8 mouse cellular contexts compared by ENCODE assay signal in the genomic region with DNA sequence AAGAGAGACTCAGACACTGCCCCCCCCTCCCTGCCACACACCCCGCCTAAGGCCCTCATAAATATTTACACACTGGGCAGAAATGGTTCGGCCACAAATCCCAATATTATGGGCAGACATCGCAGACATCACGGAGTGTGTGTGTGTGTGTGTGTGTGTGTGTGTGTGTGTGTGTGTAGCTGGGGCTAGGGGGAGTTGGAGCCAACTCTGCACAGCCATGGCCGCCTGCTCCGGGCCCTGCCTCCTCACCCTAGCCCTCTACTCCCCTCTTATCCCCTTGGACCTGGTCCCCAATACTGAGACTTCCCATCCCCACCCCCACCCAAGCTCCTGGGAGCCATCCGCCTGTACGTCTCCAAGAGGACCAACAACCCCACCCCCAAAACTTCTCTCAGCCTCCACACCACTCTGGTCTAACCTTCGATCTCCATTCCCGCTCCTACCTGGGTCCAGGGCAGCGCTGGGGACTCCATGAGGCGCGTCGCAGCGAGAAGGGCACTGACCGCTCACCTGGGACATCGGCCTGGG. TPM values are rescaled to one million over a fixed set of nuclear protein-coding genes. Genes with fewer than 3 reads are reported as not detected.
A peak's percentile ranks its signal among the peaks of the same experiment; 100 is the strongest.
DNase-seq lines count a peak whose midpoint lies in the region; ATAC-seq and TF ChIP-seq lines count a peak whose summit lies in the region.

No protein-coding gene starts in this region.

- ATAC-seq in megakaryocyte, adult 5-6 weeks (ENCODE audit: poor library complexity, severe bottlenecking), result no peak
- peak; percentile 48 for ATAC-seq in forebrain, embryonic 13.5 days
- peak; percentile 50; the same call in 1 of the 2 replicates for ATAC-seq in limb, embryonic 15.5 days (ENCODE audit: insufficient number of reproducible peaks, low FRiP score, low TSS enrichment, low read depth)
- no peak for ATAC-seq in granulocyte monocyte progenitor cell, adult 5-6 weeks (replicated peaks; ENCODE audit: poor library complexity, severe bottlenecking)

- H3K9ac ChIP-seq in forebrain, embryonic 13.5 days, result peak overlapping the region; percentile 69
- H3K9ac ChIP-seq in limb, embryonic 15.5 days, result peak overlapping the region; percentile 73

- no peak for TF ChIP-seq POLR2A in small intestine, adult 2 months (IDR thresholded peaks at IDR 0.05; ENCODE audit: low read depth, low read length)

- H3K4me1 ChIP-seq in megakaryocyte, embryonic 14.5 days, result peaks cover 46% of the 10 kb centered on the region
- H3K4me1 ChIP-seq in forebrain, embryonic 13.5 days, result peaks cover 38% of the 10 kb centered on the region
- H3K4me1 ChIP-seq in limb, embryonic 15.5 days, result peaks cover 49% of the 10 kb centered on the region
- peaks cover 7% of the 10 kb centered on the region for H3K4me1 ChIP-seq in small intestine, adult 2 months (ENCODE audit: control insufficient read depth, insufficient read depth, insufficient read length, low read length)

- peak overlapping the region; percentile 88 for H3K4me3 ChIP-seq in megakaryocyte, embryonic 14.5 days (replicated peaks)
- H3K4me3 ChIP-seq in forebrain, embryonic 13.5 days, result peak overlapping the region; percentile 58
- peak overlapping the region; percentile 88 for H3K4me3 ChIP-seq in limb, embryonic 15.5 days
- peak overlapping the region; percentile 67 for H3K4me3 ChIP-seq in small intestine, adult 2 months (ENCODE audit: low read depth, low read length)

- H3K36me3 ChIP-seq in megakaryocyte, embryonic 14.5 days (replicated peaks; ENCODE audit: low read length), result no peaks in the 10 kb centered on the region
- no peaks in the 10 kb centered on the region for H3K36me3 ChIP-seq in forebrain, embryonic 13.5 days (ENCODE audit: poor library complexity, severe bottlenecking)
- H3K36me3 ChIP-seq in limb, embryonic 15.5 days, result peaks cover 22% of the 10 kb centered on the region
- H3K36me3 ChIP-seq in small intestine, adult 2 months (ENCODE audit: control insufficient read depth, insufficient read depth, low read length), result no peaks in the 10 kb centered on the region

- no peak for TF ChIP-seq CTCF in small intestine, adult 2 months (IDR thresholded peaks at IDR 0.05; ENCODE audit: extremely low read depth, insufficient read length, insufficient replicate concordance, low read depth, low read length)

- peaks cover 88% of the 10 kb centered on the region for H3K27me3 ChIP-seq in megakaryocyte, embryonic 14.5 days (replicated peaks)
- peaks cover 68% of the 10 kb centered on the region for H3K27me3 ChIP-seq in forebrain, embryonic 13.5 days
- 0 out of 2 replicates have a peak, but pooled peaks cover 6% of the 10 kb centered on the region for H3K27me3 ChIP-seq in limb, embryonic 15.5 days
- peaks cover 25% of the 10 kb centered on the region for H3K27me3 ChIP-seq in small intestine, adult 2 months (ENCODE audit: control insufficient read depth, insufficient read depth, low read length)

- no peak overlapping the region for H3K27ac ChIP-seq in forebrain, embryonic 13.5 days
- H3K27ac ChIP-seq in limb, embryonic 15.5 days, result peak overlapping the region; percentile 93
- H3K27ac ChIP-seq in small intestine, adult 2 months (ENCODE audit: insufficient read depth, low read depth, low read length), result no peak overlapping the region

- WGBS in forebrain, embryonic 13.5 days, result 5% methylated on average over 17 of the region's 17 CpGs
- under 1% methylated on average over 17 of the region's 17 CpGs for WGBS in limb, embryonic 15.5 days
- WGBS in small intestine, adult 2 months, result 26% methylated on average over 17 of the region's 17 CpGs

- peaks cover 16% of the 10 kb centered on the region for H3K9me3 ChIP-seq in megakaryocyte, embryonic 14.5 days
- no peaks in the 10 kb centered on the region for H3K9me3 ChIP-seq in forebrain, embryonic 13.5 days (replicated peaks)
- no peaks in the 10 kb centered on the region for H3K9me3 ChIP-seq in limb, embryonic 15.5 days

- no peak for DNase-seq in spleen, postnatal 14 days (ENCODE audit: low spot score in 2 of 2)
- DNase-seq in retina, postnatal 1 day, result no peak

- H3K4me2 ChIP-seq in forebrain, embryonic 13.5 days, result peak overlapping the region; percentile 97
- H3K4me2 ChIP-seq in limb, embryonic 15.5 days, result peak overlapping the region; percentile 54

RNA-seq across cellular contexts. Expression of gene Mdfi, which starts 1.9 kb away (rescaled TPM):
- 10.4 TPM in 1 of 2 replicates, not detected in the other for polyA plus RNA-seq in megakaryocyte, embryonic 14.5 days (2012; ENCODE audit: insufficient read depth, low replicate concordance)
- not detected in 2 replicates for total RNA-seq in megakaryocyte, adult 5-6 weeks (2015)
- total RNA-seq in megakaryocyte, adult 5-6 weeks (2017), result not detected in 2 replicates
- polyA plus RNA-seq in forebrain, embryonic 13.5 days (2015; fragmentation: Nextera tagmentation; extraction: Ambion mirVana), result 2.6 and 3.1 TPM in 2 replicates
- polyA plus RNA-seq in limb, embryonic 15.5 days (2015; fragmentation: Nextera tagmentation; extraction: Ambion mirVana), result 17.5 and 18.2 TPM in 2 replicates
- 7.3 and 12.3 TPM in 2 replicates for polyA plus RNA-seq in small intestine, adult 2 months (2012; rRNA removed)
- total RNA-seq in granulocyte monocyte progenitor cell, adult 5-6 weeks (2014; fragmentation: Nextera tagmentation), result 3.7 and 5.5 TPM in 2 replicates
- total RNA-seq in granulocyte monocyte progenitor cell, adult 5-6 weeks (2017), result 2.7 and 4.9 TPM in 2 replicates

Comparison
In these comparisons a context has a peak if more than half of its experiments do, and no peak if none do; other contexts are left out.
1. ATAC-seq: peak in forebrain, embryonic 13.5 days (single experiment) and limb, embryonic 15.5 days (single experiment); none in megakaryocyte, adult 5-6 weeks (single experiment) and granulocyte monocyte progenitor cell, adult 5-6 weeks (single experiment).
2. Peak in every context shown above with its lines, with median percentiles within 50 percentile points of each other: H3K4me3 ChIP-seq.